Mouse (Mus musculus) megakaryocyte, embryonic 14.5 days (primary cell): ENCODE data around the gene Hscb.

ENCODE experiments used
- FLI1 ChIP-seq: IDR thresholded peaks from 2 replicates; pipeline ENCODE4 v1.6.1; 2012; ENCODE audit warnings: low read length, inconsistent platforms, mixed read lengths
- GATA1 ChIP-seq: IDR thresholded peaks from 3 replicates; pipeline ENCODE4 v1.6.1; 2012; ENCODE audit warnings: mixed read lengths, low read length, inconsistent platforms, borderline replicate concordance

- TF ChIP-seq FLI1 (no peak), GATA1 (peak; percentile 44; the same call in 1 of the 3 replicates)
Measured at GRCm38 (mm10) chr5:110835959-110836358, 3.6 kb downstream of the Hscb start.
